Mouse (Mus musculus) left cerebral cortex, adult 9 months (tissue): ENCODE results near the gene Nr5a2.

Experiments
- DNase-seq, 2 experiments: peaks; one replicate each; pipeline ENCODE4 v3.0.0; 2022; ENCODE audit warnings: low spot score in 2 of 2

Nr5a2 gene

DNA sequence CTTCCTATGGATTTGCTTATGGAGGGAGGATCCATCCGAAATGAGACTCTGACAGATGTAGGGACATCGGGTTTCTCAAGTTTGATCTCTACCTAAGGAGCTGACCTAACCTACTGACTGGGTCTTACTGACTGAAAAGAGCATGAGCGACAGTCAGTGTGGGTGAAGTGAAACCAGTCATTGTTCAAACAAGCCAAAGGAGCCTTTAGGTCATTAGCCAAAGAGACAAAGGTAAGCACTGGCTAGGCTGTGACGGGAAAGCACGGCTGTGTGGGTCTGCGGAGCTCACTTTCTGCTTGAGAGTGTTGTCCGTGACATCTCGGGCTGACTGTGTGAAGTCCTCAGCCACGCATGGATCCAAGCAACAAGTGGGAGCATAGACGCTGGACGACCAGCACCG is 50.1 kb downstream of the Nr5a2 start:
- no peak for DNase-seq

DNA sequence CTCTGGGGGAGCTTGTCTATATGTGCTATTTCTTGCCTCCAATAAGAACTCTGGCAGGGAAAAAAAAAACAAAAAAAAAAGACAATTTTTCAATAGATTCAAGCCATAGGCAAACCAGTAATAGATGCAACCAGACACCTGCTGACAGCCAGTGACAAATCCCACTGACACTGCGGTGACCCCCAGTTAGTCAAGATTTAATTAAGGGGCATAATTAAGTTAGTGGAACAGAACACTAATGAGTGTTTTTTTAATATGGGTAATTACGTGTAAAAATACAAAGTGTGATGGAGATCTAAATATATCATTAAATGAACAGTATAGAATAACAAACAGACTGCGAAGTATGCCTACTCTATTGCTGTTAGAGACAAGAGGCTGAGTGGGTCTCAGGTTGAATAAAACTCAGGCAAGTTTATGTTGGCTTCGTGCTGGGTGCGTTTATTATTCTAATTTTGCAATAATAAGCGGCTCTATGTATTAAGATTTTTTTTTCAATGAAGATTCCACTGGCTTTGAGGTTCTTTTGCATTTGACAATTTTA is 50.7 kb downstream of the Nr5a2 start:
- no peak for DNase-seq

DNA sequence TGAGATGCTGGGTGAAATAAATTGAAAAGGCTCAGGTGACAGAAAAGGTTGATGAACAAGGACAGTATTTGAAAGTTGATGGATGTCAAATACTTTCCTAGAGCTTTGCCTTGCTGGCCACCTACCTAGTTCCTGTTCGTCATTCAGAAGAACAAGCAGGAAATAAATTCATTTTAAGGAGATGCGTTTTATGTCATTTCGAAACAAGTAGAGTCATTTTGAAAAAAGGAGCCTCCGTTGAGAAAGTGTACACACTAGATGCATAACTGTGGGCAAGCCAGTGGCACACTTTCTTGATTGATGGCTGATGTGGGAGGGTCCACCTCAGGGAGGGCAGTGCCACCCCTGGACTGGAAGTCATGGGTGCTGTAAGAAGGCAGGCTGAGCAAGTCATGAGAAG is 62.1 kb downstream of the Nr5a2 start:
- DNase-seq = no peak

DNA sequence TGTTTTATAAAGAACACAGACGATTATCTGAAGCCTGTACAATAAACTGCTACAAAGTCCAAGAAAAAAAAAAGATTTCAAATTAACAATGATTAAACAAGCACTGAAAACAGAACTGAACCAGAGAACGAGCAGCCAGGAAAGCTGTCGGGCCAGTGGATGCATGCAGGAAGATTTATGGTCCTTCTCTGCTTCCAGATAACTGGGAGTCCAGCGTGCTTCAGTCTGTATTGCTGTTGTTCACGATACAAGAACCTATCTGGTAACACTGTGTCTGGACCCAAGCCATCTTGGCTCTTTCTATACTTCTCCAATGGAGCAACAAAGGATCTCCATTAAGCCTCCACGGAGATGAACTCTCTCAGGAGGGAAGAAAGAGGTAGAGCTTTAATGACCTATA is 63.9 kb downstream of the Nr5a2 start:
- no peak for DNase-seq

DNA sequence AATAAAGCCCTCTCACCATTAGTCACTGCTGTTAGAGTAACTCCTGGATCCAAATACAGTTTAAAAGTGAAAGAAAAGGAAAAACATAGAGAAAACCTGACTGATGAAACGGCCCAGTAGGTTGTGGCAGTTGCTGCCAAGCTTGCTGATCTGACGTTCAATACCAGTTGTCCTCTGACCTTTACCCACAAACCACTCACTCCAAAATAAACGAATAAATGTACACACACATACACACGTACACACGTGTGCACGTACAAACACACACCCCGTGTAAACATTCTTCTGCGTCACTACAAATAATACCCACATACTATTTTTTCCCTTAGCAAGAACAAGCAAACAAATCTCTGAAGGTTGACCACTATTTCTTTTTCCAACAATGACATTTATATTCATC is 64.4 kb downstream of the Nr5a2 start:
- no peak for DNase-seq

DNA sequence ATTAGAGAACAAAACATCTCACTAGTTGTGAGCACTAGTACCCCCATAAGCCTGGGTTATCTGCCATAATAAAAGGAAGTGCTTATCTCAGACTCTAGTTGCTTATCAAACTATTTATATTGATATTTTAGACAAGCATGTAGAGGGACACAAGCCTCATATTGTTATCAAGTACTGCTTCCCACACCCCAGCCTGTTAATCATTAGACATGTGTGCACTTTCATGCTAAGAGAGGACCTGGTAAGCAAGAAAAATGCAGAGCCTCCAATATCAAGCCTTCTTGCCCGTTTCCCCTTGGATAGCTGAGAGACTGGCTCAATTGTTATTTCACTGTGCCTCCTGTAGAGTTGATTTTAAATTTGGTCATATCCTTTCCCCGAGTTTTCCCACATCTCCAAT is 65.5 kb downstream of the Nr5a2 start:
- no peak for DNase-seq

DNA sequence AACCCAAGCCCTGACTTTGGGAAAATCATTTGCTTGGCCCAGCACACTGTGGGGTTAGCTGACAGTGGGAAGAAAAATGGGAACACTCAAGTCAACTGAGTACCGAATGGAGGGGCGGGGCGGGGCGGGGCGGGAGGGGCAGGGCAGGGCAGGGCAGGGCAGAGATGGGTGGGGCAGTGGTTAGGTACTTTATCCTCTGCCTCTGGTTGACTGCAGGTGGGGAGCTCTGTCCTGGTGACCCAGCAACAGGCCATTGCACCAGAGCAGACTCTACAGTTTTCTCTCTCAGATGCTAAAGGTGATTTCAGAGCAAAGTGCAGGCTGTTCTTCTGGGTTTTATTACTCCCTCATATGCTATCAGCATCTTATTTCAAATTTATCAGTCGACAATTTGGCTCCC is 67.1 kb downstream of the Nr5a2 start:
- DNase-seq = no peak

DNA sequence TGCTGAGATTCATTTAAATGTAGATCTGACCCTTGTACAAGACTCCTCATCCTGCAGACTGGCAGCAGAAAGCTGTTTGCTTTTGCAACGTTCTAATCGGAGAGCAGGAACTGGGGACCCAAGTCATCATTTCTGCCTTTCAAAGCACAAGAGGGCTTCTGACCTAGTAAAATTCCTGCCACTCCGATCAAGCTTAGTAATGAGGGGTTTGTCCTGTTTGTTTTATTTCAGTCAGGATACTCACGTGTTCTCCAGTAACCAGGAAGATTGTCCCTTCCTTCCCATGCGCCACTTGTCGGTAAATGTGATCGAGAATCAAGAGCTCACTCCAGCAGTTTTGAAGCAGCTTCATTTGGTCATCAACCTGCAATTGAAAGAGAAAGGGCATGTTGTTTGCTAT is 69.8 kb downstream of the Nr5a2 start:
- DNase-seq = no peak

DNA sequence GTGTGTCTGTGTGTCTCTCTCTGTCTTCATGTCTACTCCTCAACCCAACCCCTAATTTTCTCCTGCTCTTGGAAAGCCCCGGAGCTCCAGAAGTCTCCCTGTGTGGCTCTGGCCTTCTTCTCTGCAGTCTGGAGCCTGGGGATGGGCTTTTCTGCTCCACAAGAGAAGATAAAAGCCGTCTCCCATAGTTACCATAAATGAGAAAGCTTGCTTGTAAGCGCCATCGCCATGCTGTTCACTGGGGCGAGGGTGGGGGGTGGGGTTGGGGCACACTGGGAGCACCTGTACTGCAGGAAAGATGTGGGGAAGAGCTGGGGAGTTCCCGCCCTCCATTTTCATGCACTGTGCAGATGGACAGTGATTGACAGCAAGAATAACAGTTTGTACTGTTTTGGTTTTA is 71.5 kb downstream of the Nr5a2 start:
- DNase-seq = no peak

DNA sequence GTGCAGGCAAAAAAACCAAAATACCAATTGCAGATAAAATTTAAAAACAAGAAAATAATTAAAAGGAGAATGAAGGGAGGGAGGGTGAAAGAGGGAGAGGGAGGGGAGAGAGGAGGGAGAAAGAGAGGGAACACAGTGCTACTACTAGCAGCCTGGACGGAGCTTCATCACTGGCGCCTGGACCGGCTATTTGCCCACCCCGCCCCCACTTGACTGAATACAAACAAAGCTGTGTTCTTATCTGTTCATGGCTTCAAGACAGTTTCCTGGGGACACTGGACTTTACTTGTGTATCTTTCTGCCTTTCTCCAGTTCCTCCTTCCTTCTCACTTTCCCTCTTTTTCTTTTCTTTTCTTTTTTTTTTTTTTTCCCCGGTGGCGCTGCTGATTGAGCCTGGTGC is 73.6 kb downstream of the Nr5a2 start:
- no peak for DNase-seq

DNA sequence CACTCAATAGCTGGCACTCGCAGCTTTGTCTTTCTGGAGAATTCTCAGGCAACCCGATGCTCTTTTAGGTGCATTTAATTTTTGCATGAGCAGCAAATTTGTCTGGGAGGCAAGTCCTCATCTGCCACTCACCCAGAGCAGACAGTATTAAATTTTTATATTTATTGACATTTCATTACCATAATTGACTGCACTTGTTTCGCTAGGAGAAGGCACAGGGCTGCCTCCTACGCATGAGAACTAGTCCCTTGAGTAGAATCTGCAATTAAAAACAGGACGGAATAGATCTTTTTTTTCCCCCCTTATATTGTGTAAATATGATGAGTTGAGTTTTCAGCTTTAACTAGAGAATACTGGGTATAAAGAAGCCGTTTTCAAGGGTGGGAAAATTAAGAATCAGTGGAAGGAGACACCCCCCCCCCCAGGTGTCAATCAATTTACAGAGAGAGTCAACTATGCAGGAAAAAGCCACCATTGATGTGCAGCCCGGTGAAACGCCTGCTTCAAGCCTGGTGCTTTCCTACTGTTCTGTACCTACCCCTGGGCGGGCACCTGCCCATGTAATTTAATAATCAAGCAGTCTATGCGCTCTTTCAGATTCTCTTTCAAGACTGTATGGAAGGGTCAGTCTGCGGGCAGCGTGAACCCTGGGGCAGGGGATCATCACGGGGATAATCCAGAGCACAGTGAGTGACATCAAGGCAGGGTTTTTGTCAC is 76.6 kb downstream of the Nr5a2 start:
- DNase-seq = no peak

DNA sequence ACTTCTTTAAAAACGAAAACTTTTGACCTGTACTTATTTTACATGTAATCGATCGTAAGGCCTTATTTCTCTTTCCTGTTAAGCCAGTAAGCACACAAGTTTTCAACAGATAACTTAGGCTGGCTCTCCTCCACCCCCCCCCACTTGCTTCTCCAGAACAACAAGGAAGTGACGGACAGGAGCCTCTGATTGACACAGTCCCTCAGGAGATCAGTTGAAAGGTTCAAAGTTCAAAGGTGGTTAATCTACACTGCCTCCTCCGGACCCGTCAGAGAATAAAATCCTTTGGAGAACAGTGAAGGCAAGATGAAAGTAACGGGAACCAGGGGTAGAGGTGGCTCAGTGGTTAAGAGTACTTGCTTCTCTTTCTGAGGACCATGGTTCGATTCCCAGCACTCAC is 80.0 kb downstream of the Nr5a2 start:
- no peak for DNase-seq

DNA sequence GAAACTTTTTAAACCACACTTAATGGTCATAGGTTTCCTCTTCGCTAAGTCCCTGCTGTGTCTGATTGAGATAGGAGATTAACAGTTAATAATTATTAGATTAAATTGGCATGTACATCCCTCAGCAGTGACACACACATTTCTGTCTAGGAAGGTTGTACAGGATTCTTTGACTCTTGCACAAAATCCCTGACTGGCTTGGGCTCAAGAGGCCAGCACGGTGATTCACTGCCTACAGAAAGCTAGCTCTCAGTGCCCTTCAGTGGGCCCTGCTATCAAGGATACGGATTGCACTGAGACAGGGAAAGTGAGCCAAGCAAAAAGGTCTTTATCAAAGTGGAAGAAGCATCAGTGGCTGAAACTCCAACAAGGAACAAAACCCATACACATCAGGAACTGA is 85.2 kb downstream of the Nr5a2 start:
- no peak for DNase-seq

DNA sequence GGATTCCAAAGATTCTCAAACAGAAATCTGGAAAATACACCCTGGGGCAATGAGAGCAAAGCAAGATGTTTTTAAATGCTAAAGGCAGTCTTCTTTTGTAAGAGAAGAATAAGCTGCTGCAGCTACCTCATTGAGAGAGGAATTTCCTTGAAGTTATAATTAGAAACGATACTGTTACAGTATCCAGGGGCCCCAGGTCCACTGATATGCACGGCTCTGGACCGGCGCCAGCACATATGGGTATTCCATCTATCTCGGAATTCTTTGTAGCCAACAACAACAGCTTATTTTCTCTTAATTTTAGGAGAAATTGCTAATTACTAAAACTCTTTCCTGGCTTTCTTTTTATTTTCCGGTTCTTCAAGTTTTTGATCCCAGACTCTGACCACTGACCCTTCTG is 91.3 kb downstream of the Nr5a2 start:
- no peak for DNase-seq

DNA sequence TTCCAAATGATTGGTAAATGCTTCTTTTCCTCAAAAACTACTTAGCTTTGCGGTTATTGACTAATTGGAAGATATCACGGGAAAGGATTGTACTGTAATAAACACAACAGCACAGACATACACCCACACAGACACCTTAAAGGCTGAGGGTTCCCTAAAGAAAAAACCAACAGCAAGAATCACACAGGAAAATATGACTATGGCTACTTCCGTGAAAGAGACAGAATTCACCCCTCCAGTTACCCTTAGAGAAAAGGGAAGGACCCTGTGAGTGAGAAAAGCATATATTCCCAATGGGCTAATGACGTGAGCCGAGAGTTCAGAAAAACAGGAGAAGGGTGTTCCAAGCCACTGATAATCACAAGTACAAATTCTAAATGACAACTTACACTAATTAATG is 92.0 kb downstream of the Nr5a2 start:
- no peak for DNase-seq

DNA sequence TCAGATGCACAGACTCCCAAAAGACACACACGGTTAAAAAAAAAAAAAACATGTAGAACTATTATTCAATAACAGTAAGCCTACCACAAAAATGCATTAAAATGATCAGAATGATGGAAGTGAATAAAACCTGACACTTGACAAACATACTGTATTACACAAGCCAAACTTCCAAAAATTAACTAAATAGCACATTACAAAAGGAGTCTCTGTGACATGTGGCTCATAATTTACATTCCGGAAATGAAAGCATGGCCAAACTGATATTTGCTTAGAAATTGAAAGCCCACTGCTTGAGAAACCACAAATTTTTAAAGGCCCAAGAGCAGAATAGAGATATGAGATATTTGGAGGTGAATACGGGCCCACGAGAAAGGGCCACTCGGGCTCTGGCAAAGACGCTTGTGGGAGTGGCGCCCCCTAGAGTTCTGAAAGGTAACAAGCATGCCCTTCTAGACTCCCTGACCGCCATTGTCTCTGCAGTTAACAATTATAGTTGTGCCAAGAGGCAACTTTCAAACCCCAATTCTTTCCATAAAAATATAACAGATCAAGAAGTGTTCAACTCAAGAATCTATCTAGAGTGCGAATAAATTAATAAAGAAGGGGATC is 93.7 kb downstream of the Nr5a2 start:
- DNase-seq = no peak

DNA sequence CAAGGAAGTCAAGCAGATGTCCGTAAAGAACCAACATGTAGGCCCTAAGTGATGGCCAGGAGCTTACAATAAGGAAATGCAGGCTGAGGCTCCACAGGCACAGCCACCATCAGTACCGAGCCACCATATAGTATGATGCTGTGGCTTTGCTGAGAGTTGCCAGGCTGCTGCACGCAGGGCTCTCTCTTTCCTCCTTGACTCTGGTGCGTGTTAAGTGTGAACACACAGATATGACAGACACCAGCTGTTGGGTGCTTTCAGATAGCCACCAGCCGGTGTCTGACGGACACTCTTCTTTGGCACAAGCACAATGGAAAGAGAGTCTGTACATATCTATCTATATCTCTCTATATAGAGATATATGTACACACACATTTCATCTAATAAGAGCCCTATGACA is 97.0 kb downstream of the Nr5a2 start:
- DNase-seq = no peak

DNA sequence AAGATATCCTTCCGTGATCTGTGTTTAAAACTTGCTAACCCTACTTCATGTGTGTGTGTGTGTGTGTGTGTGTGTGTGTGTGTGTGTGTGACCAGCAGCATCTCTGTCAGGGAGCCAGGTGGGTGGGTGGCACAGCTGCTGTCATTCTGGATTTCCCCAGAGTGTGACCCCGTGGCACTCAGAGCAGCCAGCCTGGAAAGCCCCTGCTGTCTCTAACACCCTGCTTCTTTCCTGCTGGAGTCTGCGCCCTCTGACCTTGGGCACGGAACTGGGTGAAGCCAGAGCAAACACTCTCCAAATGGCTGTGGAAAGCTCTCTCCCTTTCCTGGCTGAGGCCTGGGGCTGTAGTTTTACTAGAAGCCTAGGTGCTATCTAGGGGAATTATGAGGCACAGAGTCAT is 100.8 kb downstream of the Nr5a2 start:
- no peak for DNase-seq

DNA sequence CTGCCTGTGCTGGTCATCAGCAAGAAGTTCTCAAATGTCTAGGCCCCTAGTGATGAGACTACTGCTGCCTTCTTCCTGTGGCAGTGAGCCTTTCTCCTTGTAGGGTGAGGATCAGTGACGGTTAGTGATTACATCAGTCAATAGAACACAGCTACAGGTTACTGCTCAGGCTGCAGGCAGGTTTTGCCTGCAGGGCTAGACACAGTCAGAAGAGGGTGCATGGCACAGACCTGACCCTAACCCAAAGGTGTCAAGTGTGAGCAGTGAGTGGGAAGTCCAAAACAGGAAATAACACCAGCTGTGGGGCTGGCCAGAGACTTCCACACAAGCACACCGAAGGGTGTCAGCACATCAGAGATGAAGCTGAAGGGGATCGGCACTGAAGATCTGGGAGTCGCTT is 101.5 kb downstream of the Nr5a2 start:
- DNase-seq = no peak

DNA sequence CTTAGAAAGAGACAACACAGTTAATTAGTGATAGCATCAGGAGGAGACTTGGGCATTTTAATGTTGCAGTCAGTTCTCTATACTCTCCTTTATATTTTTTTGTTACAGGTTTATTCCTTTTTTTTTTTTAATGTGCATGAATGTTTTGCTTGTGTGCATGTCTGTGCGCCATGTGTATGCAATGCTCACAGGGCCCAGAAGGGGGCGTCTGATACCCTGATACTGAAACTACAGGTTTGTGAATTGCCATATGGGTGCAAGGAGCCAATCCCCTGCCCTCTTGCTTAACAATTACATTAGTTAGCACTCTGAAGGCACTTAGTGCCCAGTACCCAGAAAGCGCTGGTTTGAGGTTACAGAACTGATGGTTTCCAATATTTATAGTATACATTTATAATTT is 104.1 kb downstream of the Nr5a2 start:
- DNase-seq = no peak

DNA sequence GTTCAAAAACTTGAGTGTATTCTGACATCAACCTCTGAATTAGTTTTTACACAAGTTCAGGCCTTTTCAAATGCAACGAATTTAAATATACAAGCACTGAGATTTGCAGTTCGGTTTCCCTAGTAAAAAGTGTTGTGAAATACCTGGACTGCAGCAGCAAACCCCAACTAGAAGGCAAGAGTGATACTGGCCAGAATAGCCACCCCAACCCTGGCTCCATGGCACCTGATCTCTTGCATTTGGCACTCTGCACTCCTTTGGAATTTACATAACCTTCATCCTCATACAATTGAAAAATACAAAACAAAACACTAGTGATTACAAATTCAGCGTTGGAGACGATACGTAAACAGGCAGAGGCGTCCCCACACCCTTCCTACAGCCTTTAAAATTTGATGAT is 111.5 kb downstream of the Nr5a2 start:
- DNase-seq = no peak

DNA sequence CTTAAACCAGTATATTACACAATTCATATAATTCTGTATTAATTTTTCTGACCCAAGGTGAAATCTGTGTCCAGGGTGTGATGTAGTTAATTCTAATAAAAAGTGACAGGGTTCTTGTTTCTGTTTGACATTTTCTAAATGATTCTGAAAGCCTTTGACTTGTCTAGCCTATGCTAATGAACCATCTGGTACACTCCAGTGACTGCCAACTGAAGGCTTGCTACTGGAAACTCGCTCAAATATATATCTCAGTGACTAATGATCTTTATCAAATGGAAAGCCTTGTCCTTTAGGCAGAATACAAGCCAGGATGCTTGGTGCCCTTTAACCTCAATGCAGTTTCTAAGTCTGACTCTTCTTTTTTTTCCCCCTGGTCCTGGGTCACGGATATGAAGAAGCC is 114.2 kb downstream of the Nr5a2 start:
- no peak for DNase-seq

DNA sequence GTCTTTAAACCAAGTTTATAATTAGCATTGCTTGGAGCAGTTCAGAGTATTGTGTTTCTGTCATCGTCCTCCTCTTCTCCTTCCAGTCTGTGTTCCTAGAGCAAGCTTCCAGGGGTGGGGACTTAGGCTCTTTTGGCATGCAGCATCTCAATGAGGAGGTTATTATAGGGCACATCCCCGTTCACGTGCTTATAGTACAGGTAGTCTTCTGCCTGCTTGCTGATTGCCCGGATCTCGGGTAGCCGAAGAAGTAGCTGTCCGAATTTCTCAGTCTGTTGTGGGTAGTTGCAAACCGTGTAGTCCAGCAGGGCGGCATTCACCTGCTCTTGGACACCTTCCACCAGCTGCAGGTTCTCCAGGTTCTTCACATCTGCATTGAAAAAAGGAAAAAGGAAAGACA is 114.9 kb downstream of the Nr5a2 start:
- no peak for DNase-seq

DNA sequence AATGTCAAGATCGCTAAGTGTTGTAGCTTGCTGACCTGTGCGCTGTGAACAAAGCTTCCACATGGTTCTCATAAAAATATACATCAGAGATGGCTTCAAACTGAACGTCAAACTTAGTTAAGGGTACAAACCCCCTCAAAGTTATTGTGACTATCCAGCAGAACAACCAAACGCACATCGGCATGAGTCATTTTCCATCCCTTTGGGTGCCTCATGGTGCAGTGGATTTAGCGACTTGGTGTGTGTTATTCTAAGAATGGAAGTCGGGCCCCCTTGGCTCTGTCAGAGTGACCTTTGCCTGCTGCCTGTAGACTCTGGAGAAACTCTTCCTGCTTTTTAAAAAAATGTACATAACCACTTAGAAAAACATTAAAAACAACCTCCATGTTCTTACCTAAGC is 119.7 kb downstream of the Nr5a2 start:
- no peak for DNase-seq
